Mouse (Mus musculus) ovary, postnatal 14 days (tissue): ENCODE measurements around the gene Olfr1174-ps.

Experiments
- DNase-seq: peaks from one replicate; pipeline ENCODE4 v3.0.0; 2022; ENCODE audit warnings: low spot score

The Olfr1174-ps gene

GRCm38 (mm10) chr2:88315035-88315434 lies at the start of gene Olfr1174-ps:
Gene Olfr1174-ps (minus strand): TSS chr2:88315135.
- DNase-seq: no peak

DNA sequence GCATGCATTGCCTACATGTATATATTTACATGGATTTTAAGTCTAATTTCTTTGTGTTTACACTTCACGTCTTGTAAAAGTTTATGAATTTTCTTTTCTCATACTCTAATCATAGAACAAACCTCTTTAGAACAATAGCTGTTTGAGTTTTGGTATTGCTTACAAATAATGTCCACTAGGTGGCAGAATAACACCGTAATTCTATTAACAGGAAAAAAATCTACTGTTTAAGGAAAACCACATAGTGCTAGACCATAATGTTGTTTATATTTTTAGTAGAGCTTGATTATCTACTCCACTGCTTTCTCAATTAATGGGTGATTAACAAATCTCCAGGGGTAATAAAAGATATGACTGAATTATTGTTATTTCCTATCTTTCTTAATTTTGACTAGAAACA lies 41.4 kb upstream of the Olfr1174-ps start:
- no peak for DNase-seq

DNA sequence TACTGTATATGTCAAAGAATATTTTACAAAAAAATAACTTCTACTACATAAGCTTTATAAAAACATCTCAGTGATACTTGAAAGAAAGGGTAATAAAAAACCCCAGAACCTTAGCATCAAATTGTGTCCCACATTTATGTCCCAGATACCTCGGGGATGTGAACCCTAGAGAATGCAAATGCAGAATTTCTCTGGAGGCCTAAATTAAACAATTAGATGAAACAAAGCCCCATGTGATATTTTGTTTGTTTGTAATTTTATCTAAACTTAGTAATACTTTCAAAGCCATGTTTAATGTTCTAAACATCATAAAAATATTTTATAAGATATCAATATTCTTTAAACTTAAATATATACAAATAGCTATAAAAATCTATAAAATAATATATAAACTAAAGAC lies 31.5 kb upstream of the Olfr1174-ps start, which contains the start of gene Olfr1177-ps:
Olfr1177-ps (minus strand) TSS at position 101 of the 400 bp plus-strand sequence.
- DNase-seq: no peak

DNA sequence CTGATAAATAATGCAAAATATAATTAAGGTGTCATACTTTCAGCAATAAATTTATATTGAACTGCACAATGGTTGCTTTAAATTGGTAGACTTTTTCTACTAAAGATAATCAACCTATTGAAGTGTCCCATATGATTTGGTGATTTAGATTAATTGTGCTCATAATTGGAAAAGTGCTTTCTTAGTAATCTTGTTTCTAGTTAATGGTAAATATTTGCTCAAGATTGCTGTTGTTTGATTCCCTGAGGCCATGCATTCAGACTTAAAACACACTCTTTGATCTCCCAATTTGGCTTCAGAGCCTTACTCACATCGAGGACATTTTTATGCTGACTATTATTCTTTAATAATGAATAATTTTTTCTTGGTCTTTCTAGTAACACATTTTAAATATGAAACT lies 21.5 kb upstream of the Olfr1174-ps start, which contains the start of gene Olfr1176:
Olfr1176 (plus strand) TSS at position 301 of the 400 bp plus-strand sequence.
- DNase-seq: no peak

DNA sequence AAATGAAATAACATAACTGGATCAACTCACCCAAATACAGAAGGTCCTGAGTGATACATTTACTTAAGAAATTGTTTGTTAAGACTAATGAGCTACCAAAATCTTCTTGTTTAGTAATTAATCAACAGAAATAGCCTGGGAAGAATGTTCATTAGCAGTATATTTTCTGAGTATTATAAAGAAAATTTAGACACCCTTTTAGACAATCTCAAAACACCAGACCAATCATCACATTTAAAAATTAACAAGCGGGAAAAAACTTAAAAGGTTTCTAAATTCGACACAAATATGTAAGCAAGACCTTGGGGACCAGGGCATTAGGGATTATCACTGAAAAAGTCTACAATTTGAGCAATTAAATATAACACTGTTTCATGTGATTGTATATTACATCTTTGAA lies 12.2 kb upstream of the Olfr1174-ps start, which contains the start of gene Olfr1175-ps:
Olfr1175-ps (minus strand) TSS at position 101 of the 400 bp plus-strand sequence.
- no peak for DNase-seq

DNA sequence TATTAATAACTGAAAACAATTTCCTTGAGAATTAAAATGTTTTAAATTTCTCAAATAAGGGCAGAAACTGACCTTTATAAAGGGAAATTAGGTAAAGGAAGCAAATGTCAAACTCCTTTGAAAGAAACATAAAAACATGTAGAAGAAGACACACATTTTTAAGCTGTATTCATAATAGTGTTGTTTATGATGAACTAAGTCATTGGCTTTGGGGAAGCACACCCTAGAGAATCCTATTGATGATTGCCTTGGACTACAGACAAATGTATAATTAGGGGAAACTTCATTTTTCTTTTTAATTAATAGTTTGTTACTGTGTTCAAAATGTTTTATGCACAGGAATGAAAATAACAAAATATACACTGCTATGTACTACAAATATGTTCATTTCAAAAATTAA lies 35.2 kb downstream of the Olfr1174-ps start, which contains the start of gene Olfr1173:
Olfr1173 (minus strand) TSS at position 101 of the 400 bp plus-strand sequence.
- DNase-seq: no peak
